Mouse (Mus musculus) brain, embryonic 14.5 days (tissue): ENCODE data around the gene Ptma.

ENCODE experiments used
- CTCF ChIP-seq: fragments of 200-500 bp; IDR thresholded peaks from 2 replicates; pipeline ENCODE4 v1.5.1; 2012; ENCODE audit warnings: inconsistent platforms, mild to moderate bottlenecking, moderate library complexity, borderline replicate concordance; ENCODE audit not compliant: insufficient read depth, insufficient read length; ENCODE audit errors: extremely low read depth
- POLR2A ChIP-seq: fragments of 200-500 bp; IDR thresholded peaks from 2 replicates; pipeline ENCODE4 v1.6.1; 2012; ENCODE audit warnings: mild to moderate bottlenecking, inconsistent platforms, borderline replicate concordance; ENCODE audit not compliant: poor library complexity, insufficient read depth, insufficient read length, severe bottlenecking; ENCODE audit errors: extremely low read depth

- TF ChIP-seq POLR2A, result no peak
- no peak for TF ChIP-seq CTCF
Observed at GRCm38 (mm10) chr1:86512154-86512720, 14.3 kb upstream of the Ptma start.
